Mouse (Mus musculus) cerebellum, adult 2 months (tissue): Measurements from ENCODE around the gene Dao. TPM values are rescaled to one million over a fixed set of nuclear protein-coding genes. Genes with fewer than 3 reads are reported as not detected.
A peak's percentile ranks its signal among the peaks of the same experiment; 100 is the strongest.

ENCODE experiments used
- DNase-seq, 2 experiments: peaks; one replicate each; pipeline ENCODE4 v3.0.0; 2021
- H3K27ac ChIP-seq: fragments of 200-500 bp; 2 replicates; pipeline ENCODE4 v1.5.1; 2012; ENCODE audit warnings: low read length, control low read depth, inconsistent platforms; ENCODE audit not compliant: insufficient read depth
- H3K27me3 ChIP-seq: fragments of 200-500 bp; 2 replicates; pipeline ENCODE4 v1.6.1; 2012; ENCODE audit warnings: inconsistent platforms, mild to moderate bottlenecking, low read length, moderate library complexity; ENCODE audit not compliant: control insufficient read depth, insufficient read depth
- H3K4me1 ChIP-seq: fragments of 200-500 bp; 2 replicates; pipeline ENCODE4 v1.6.1; 2011; ENCODE audit warnings: low read length; ENCODE audit not compliant: control insufficient read depth, insufficient read depth
- H3K4me3 ChIP-seq: fragments of 200-500 bp; replicated peaks from 2 replicates; pipeline ENCODE3; 2011; ENCODE audit warnings: mild to moderate bottlenecking, low read depth, low read length, control low read depth; ENCODE audit not compliant: insufficient read depth
- CTCF ChIP-seq: fragments of 200-500 bp; IDR thresholded peaks from 2 replicates; pipeline ENCODE4 v1.5.1; 2011; ENCODE audit warnings: low read depth, mild to moderate bottlenecking, control low read depth, low read length, moderate library complexity, borderline replicate concordance; ENCODE audit not compliant: insufficient read depth
- POLR2A ChIP-seq: fragments of 200-500 bp; IDR thresholded peaks from 2 replicates; pipeline ENCODE4 v1.6.1; 2011; ENCODE audit warnings: low read length, control low read depth, borderline replicate concordance; ENCODE audit not compliant: insufficient read depth
- WGBS: fragments of 180-500 bp; shearing (Covaris S2); methylation state at CpG from one replicate; pipeline ENCODE4 v1.1.7; 2018; 5-methylcytosine and 5-hydroxymethylcytosine counted together
- polyA plus RNA-seq: library from polyadenylated mRNA; depleted of rRNA; stranded (reverse); fragments of >200 nt; gene quantifications from 2 replicates; pipeline ENCODE4 v1.2.3, GENCODE M21; 2012

Dao gene
- polyA plus RNA-seq, 1 experiment, result 51.3 TPM

- peaks cover 19% of the 10 kb centered on the region for H3K4me1 ChIP-seq
- H3K4me3 ChIP-seq, result peak within 1 kb of the TSS; percentile 93
- WGBS, result under 1% methylated on average over 63 of the region's 83 CpGs
- DNase-seq, result peak; percentile 91
- TF ChIP-seq POLR2A (peak; percentile 58), CTCF (no peak)
- H3K27me3 ChIP-seq, result no peaks in the 10 kb centered on the region
- peak within 1 kb of the TSS; percentile 53 for H3K27ac ChIP-seq
Measured at GRCm38 (mm10) chr5:113993487-113994465, 9.7 kb upstream of the Dao start, which contains the start of gene Ssh1. Gene Ssh1 (minus strand): TSS chr5:113993894.

- H3K4me3 ChIP-seq, result no peak overlapping the region
- 55% methylated on average over 2 of the region's 2 CpGs for WGBS
- no peak for TF ChIP-seq CTCF
- TF ChIP-seq POLR2A, result no peak
- H3K27ac ChIP-seq, result no peak overlapping the region
- DNase-seq, result no peak
- H3K27me3 ChIP-seq, result no peaks in the 10 kb centered on the region
- peaks cover 8% of the 10 kb centered on the region for H3K4me1 ChIP-seq
Measured at GRCm38 (mm10) chr5:113996458-113996857, 7.0 kb upstream of the Dao start.

GRCm38 (mm10) chr5:113999382-113999781, 4.1 kb upstream of the Dao start:
- no peaks in the 10 kb centered on the region for H3K27me3 ChIP-seq
- H3K27ac ChIP-seq, result no peak overlapping the region
- 67% methylated on average over 5 of the region's 5 CpGs for whole genome bisulfite sequencing
- no peak for DNase-seq
- TF ChIP-seq CTCF (no peak), POLR2A (no peak)
- H3K4me1 ChIP-seq, result peaks cover under 1% of the 10 kb centered on the region; the same call in 1 of the 2 replicates
- H3K4me3 ChIP-seq, result no peak overlapping the region

- TF ChIP-seq POLR2A, result no peak
- no peak for TF ChIP-seq CTCF
- Histone ChIP-seq H3K4me3 (peak overlapping the region; percentile 35), H3K27me3 (no peaks in the 10 kb centered on the region), H3K4me1 (no peaks in the 10 kb centered on the region), H3K27ac (no peak overlapping the region)
- no peak for DNase-seq
- 77% methylated on average over 11 of the region's 11 CpGs for WGBS
Measured at GRCm38 (mm10) chr5:114004573-114004972, 1.1 kb downstream of the Dao start.

GRCm38 (mm10) chr5:114005100-114005499, 1.6 kb downstream of the Dao start:
- WGBS, result 89% methylated on average over 5 of the region's 5 CpGs
- no peak for DNase-seq
- no peak overlapping the region for H3K4me3 ChIP-seq
- TF ChIP-seq POLR2A, result no peak
- no peak for TF ChIP-seq CTCF
- H3K27me3 ChIP-seq, result no peaks in the 10 kb centered on the region
- H3K4me1 ChIP-seq, result no peaks in the 10 kb centered on the region
- no peak overlapping the region for H3K27ac ChIP-seq

- WGBS, result 69% methylated on average over 4 of the region's 4 CpGs
- Histone ChIP-seq H3K27ac (no peak overlapping the region), H3K4me3 (no peak overlapping the region), H3K4me1 (no peaks in the 10 kb centered on the region), H3K27me3 (no peaks in the 10 kb centered on the region)
- TF ChIP-seq CTCF (no peak), POLR2A (no peak)
- DNase-seq, result no peak
Measured at GRCm38 (mm10) chr5:114006974-114007373, 3.5 kb downstream of the Dao start.

- whole genome bisulfite sequencing, result 48% methylated on average over 12 of the region's 12 CpGs
- Histone ChIP-seq H3K4me3 (no peak overlapping the region), H3K4me1 (no peaks in the 10 kb centered on the region), H3K27ac (no peak overlapping the region), H3K27me3 (no peaks in the 10 kb centered on the region)
- TF ChIP-seq POLR2A, result no peak
- DNase-seq, result peak; percentile 31 to 60
Measured at GRCm38 (mm10) chr5:114007753-114008453, 4.4 kb downstream of the Dao start.

GRCm38 (mm10) chr5:114009049-114009448, 5.5 kb downstream of the Dao start:
- Histone ChIP-seq H3K27me3 (no peaks in the 10 kb centered on the region), H3K4me1 (no peaks in the 10 kb centered on the region), H3K27ac (no peak overlapping the region), H3K4me3 (no peak overlapping the region)
- 65% methylated on average over 4 of the region's 4 CpGs for WGBS
- DNase-seq, result no peak
- TF ChIP-seq CTCF, result no peak
- TF ChIP-seq POLR2A, result no peak
